Mouse (Mus musculus) hindbrain, embryonic 14.5 days (tissue): ENCODE measurements around the gene Pde6c. TPM values are rescaled to one million over a fixed set of nuclear protein-coding genes. Genes with fewer than 3 reads are reported as not detected.

Experiments used
- ATAC-seq: fragments of 200-750 bp; cut with Nextera tagmentation; 2 replicates; pipeline ENCODE4 v1.8.0; 2017; ENCODE audit warnings: moderate number of reproducible peaks, mild to moderate bottlenecking, moderate TSS enrichment, moderate library complexity; ENCODE audit not compliant: low FRiP score
- DNase-seq: peaks from one replicate; pipeline ENCODE4 v3.0.0-alpha.2; 2015; ENCODE audit warnings: low spot score
- H3K27ac ChIP-seq: fragments of 300-500 bp; sonication (generic); 2 replicates; pipeline ENCODE4 v1.5.1; 2014; ENCODE audit warnings: mild to moderate bottlenecking, moderate library complexity
- H3K27me3 ChIP-seq: fragments of 300-500 bp; sonication (generic); 2 replicates; pipeline ENCODE4 v1.6.1; 2014; ENCODE audit warnings: mild to moderate bottlenecking, low read length, mixed read lengths; ENCODE audit not compliant: control insufficient read depth, insufficient read depth
- H3K36me3 ChIP-seq: fragments of 300-500 bp; sonication (generic); replicated peaks from 2 replicates; pipeline ENCODE4 v1.6.1; 2014; ENCODE audit not compliant: control insufficient read depth, insufficient read depth
- H3K4me1 ChIP-seq: fragments of 300-500 bp; sonication (generic); replicated peaks from 2 replicates; pipeline ENCODE4 v1.6.1; 2014; ENCODE audit warnings: antibody characterized with exemption, low read length, mixed read lengths; ENCODE audit not compliant: control insufficient read depth, insufficient read depth
- H3K4me2 ChIP-seq: fragments of 300-500 bp; sonication (generic); replicated peaks from 2 replicates; pipeline ENCODE4 v1.6.1; 2014; ENCODE audit warnings: mild to moderate bottlenecking, moderate library complexity
- H3K4me3 ChIP-seq: fragments of 300-500 bp; sonication (generic); replicated peaks from 2 replicates; pipeline ENCODE4 v1.5.1; 2014; ENCODE audit warnings: mild to moderate bottlenecking, low read length
- H3K9ac ChIP-seq: fragments of 300-500 bp; sonication (generic); 2 replicates; pipeline ENCODE4 v1.6.1; 2014
- H3K9me3 ChIP-seq: fragments of 300-500 bp; sonication (generic); 2 replicates; pipeline ENCODE4 v1.6.1; 2016; ENCODE audit warnings: low read length; ENCODE audit not compliant: control insufficient read depth
- WGBS: fragments of 180-500 bp; shearing (Covaris S2); extraction: QIAGEN DNeasy Blood & Tissue Kit; methylation state at CpG from one replicate; pipeline ENCODE4 v1.1.7; 2014; 5-methylcytosine and 5-hydroxymethylcytosine counted together
- polyA plus RNA-seq: library from polyadenylated mRNA; unstranded; fragments of >200 nt; fragmentation: Nextera tagmentation; extraction: Ambion mirVana; gene quantifications from 2 replicates; pipeline ENCODE4 v1.2.1, GENCODE M21; 2014

Gene Pde6c
- polyA plus RNA-seq, 1 experiment from 2014 or later: 0.21 TPM

GRCm38 (mm10) chr19:38190606-38191005 is 58.0 kb downstream of the Pde6c start:
- Histone ChIP-seq H3K4me1 (no peaks in the 10 kb centered on the region), H3K27me3 (no peaks in the 10 kb centered on the region), H3K4me3 (no peak overlapping the region), H3K4me2 (no peak overlapping the region), H3K27ac (no peak overlapping the region), H3K9me3 (no peaks in the 10 kb centered on the region), H3K9ac (no peak overlapping the region), H3K36me3 (peaks cover 28% of the 10 kb centered on the region)
- DNase-seq: no peak
- 88% methylated on average over 3 of the region's 3 CpGs for WGBS
- ATAC-seq: no peak

- ATAC-seq (no peak), DNase-seq (no peak)
- Histone ChIP-seq H3K4me2 (no peak overlapping the region), H3K9ac (no peak overlapping the region), H3K4me3 (no peak overlapping the region), H3K36me3 (peaks cover 28% of the 10 kb centered on the region), H3K27ac (no peak overlapping the region), H3K9me3 (no peaks in the 10 kb centered on the region), H3K27me3 (no peaks in the 10 kb centered on the region), H3K4me1 (no peaks in the 10 kb centered on the region)
- 88% methylated on average over 5 of the region's 5 CpGs for WGBS
Measured at GRCm38 (mm10) chr19:38191446-38191845, 58.9 kb downstream of the Pde6c start.

DNA sequence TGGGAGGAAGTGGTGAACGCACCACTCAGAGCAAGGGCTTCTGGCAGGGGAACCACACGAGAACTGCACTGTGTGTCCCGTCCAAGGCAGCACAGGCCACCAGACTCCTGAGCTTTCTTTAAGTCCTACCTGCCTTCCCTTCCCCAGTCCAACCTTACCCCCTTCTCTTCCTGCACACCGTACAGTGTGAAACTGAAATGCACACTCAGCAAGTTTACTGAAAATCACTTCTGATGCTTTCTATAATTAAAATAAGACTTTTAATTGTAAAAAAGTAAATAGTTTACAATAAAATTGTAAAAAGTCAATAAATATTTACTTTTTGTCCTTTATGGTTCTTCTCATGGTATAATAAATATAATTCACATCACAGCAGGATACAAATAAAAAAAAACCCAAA is 62.7 kb downstream of the Pde6c start:
- Histone ChIP-seq H3K4me2 (no peak overlapping the region), H3K27ac (no peak overlapping the region), H3K27me3 (no peaks in the 10 kb centered on the region), H3K4me3 (no peak overlapping the region), H3K9ac (no peak overlapping the region), H3K9me3 (no peaks in the 10 kb centered on the region), H3K36me3 (peaks cover 13% of the 10 kb centered on the region), H3K4me1 (no peaks in the 10 kb centered on the region)
- 95% methylated on average over 4 of the region's 4 CpGs for whole genome bisulfite sequencing
- DNase-seq (no peak), ATAC-seq (no peak)

DNA sequence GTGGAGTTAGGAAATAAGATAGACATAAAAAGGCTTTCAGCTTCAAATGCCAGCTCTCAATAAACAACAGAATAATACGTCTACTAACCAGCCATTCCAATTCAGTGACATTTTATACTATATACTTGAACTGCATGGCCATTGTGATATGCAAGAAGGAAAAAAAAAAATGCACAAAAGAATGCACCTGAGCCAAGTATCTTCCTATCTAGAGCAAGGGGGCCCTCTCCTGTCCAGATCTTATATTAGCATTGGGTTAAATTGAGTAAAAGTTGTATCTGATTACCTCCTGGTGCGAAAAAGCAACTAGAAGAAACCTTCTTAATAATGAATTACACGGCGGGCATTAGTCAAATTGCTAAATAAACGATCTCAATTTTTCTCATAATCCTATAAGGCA is 66.2 kb downstream of the Pde6c start:
- H3K36me3 ChIP-seq: peaks cover 15% of the 10 kb centered on the region
- H3K27ac ChIP-seq: no peak overlapping the region
- no peaks in the 10 kb centered on the region for H3K9me3 ChIP-seq
- 91% methylated on average over 5 of the region's 5 CpGs for WGBS
- ATAC-seq (no peak), DNase-seq (peak; percentile 54)
- H3K4me2 ChIP-seq: no peak overlapping the region
- no peak overlapping the region for H3K4me3 ChIP-seq
- no peaks in the 10 kb centered on the region for H3K27me3 ChIP-seq
- H3K4me1 ChIP-seq: no peaks in the 10 kb centered on the region
- H3K9ac ChIP-seq: no peak overlapping the region

DNA sequence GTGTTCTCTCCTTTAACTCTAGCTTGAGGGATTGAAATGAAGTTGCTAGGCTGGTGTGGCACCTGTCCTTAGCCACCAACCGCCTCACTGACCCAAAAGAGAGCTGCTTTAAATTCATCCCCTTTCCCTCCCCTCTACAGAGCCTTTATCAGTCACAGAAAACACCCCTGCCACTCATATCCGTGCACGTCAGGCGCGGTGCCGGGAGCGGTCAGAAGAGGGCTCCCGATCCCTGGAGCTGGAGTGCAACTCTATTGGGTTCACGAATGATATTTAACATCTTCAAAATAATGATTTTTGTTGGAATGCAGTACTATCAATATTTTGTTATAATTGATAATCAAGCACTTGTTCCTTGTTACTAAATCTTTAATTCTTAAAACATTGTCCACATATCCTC is 74.1 kb downstream of the Pde6c start:
- no peak overlapping the region for H3K9ac ChIP-seq
- H3K36me3 ChIP-seq: peaks cover 33% of the 10 kb centered on the region
- no peak overlapping the region for H3K27ac ChIP-seq
- H3K4me2 ChIP-seq: no peak overlapping the region
- 0 out of 2 replicates have a peak, but pooled peaks cover 4% of the 10 kb centered on the region for H3K9me3 ChIP-seq
- DNase-seq (peak; percentile 45), ATAC-seq (no peak)
- H3K4me3 ChIP-seq: no peak overlapping the region
- H3K27me3 ChIP-seq: no peaks in the 10 kb centered on the region
- 58% methylated on average over 9 of the region's 9 CpGs for WGBS
- H3K4me1 ChIP-seq: no peaks in the 10 kb centered on the region

DNA sequence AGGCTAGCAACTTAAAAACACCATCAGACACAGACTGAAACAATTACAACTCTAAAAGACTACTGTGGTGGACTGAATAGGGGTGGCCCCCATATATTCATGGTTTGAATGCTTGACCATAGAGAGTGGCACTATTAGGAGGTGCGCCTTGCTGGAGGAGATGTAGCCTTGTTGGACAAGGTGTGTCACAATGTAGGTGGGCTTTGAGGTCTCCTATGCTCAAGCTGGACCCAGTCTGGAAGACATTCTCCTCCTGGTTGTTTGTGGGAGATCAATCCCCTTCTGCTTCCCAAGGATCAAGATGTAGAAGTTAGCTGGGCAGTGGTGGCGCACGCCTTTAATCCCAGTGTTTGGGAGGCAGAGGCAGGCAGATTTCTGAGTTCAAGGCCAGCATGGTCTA is 85.1 kb downstream of the Pde6c start:
- ATAC-seq (no peak), DNase-seq (no peak)
- no peak overlapping the region for H3K27ac ChIP-seq
- 0 out of 2 replicates have a peak, but pooled peaks cover under 1% of the 10 kb centered on the region for H3K4me1 ChIP-seq
- no peak overlapping the region for H3K4me2 ChIP-seq
- H3K27me3 ChIP-seq: no peaks in the 10 kb centered on the region
- no peaks in the 10 kb centered on the region for H3K9me3 ChIP-seq
- H3K9ac ChIP-seq: no peak overlapping the region
- no peak overlapping the region for H3K4me3 ChIP-seq
- over 99% methylated on average over 3 of the region's 3 CpGs for whole genome bisulfite sequencing
- H3K36me3 ChIP-seq: peaks cover 33% of the 10 kb centered on the region

GRCm38 (mm10) chr19:38223356-38223904 is 90.8 kb downstream of the Pde6c start:
- Histone ChIP-seq H3K4me3 (peak overlapping the region; percentile 47), H3K9me3 (no peaks in the 10 kb centered on the region), H3K36me3 (peaks cover 12% of the 10 kb centered on the region), H3K27ac (peak overlapping the region; percentile 94), H3K4me2 (peak overlapping the region; percentile 64), H3K27me3 (no peaks in the 10 kb centered on the region), H3K9ac (peak overlapping the region; percentile 69), H3K4me1 (peaks cover 10% of the 10 kb centered on the region; the same call in 1 of the 2 replicates)
- WGBS: 14% methylated on average over 12 of the region's 12 CpGs
- DNase-seq (no peak), ATAC-seq (peak; percentile 29)

GRCm38 (mm10) chr19:38223905-38224684 is 91.5 kb downstream of the Pde6c start, which contains the start of gene Fra10ac1:
Gene Fra10ac1, minus strand, starts transcription at chr19:38224156.
- peak within 1 kb of the TSS; percentile 94 for H3K27ac ChIP-seq
- H3K4me3 ChIP-seq: peak within 1 kb of the TSS; percentile 47
- ATAC-seq: peak; percentile 98
- under 1% methylated on average over 49 of the region's 49 CpGs for WGBS
- H3K9me3 ChIP-seq: no peaks in the 10 kb centered on the region
- DNase-seq: peak; percentile 93
- H3K36me3 ChIP-seq: peaks cover 6% of the 10 kb centered on the region
- H3K4me2 ChIP-seq: peak within 1 kb of the TSS; percentile 64
- H3K27me3 ChIP-seq: no peaks in the 10 kb centered on the region
- H3K9ac ChIP-seq: peak within 1 kb of the TSS; percentile 69
- peaks cover 10% of the 10 kb centered on the region; the same call in 1 of the 2 replicates for H3K4me1 ChIP-seq

DNA sequence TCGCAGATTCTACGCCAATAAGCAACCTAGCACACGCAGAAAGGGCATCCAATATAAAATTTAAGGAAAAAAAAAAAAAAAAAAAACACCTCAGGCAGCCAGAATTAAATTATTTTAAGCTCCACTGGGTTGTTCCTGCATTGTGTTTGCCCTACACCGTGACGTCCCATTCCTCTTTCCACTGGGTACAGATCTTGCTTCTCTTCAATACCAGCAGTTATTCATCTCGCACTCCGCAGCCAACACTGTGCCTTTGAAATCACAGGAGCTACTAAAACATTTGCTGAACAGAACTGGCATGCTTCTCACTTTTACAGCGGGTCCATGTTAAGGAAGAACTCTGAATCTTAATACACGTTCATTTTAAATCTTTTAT is 92.1 kb downstream of the Pde6c start:
- H3K9ac ChIP-seq: peak overlapping the region; percentile 69
- ATAC-seq (peak; percentile 55; the same call in 1 of the 2 replicates), DNase-seq (peak; percentile 58)
- peaks cover 10% of the 10 kb centered on the region; the same call in 1 of the 2 replicates for H3K4me1 ChIP-seq
- peak overlapping the region; percentile 47 for H3K4me3 ChIP-seq
- peak overlapping the region; percentile 94 for H3K27ac ChIP-seq
- 8% methylated on average over 9 of the region's 9 CpGs for WGBS
- H3K4me2 ChIP-seq: peak overlapping the region; percentile 64
- no peaks in the 10 kb centered on the region for H3K9me3 ChIP-seq
- peaks cover 2% of the 10 kb centered on the region for H3K36me3 ChIP-seq
- no peaks in the 10 kb centered on the region for H3K27me3 ChIP-seq
